Mouse (Mus musculus) kidney, embryonic 16.5 days (tissue): ENCODE results near the gene Lpxn. TPM values are rescaled to one million over a fixed set of nuclear protein-coding genes. Genes with fewer than 3 reads are reported as not detected.

Source experiments
- ATAC-seq: fragments of 200-750 bp; cut with Nextera tagmentation; 2 replicates; pipeline ENCODE4 v1.8.0; 2017; ENCODE audit warnings: moderate TSS enrichment; ENCODE audit not compliant: low FRiP score, low TSS enrichment
- H3K27ac ChIP-seq: fragments of 300-500 bp; sonication (generic); 2 replicates; pipeline ENCODE4 v1.5.1; 2014; ENCODE audit warnings: low read length
- H3K27me3 ChIP-seq: fragments of 300-500 bp; sonication (generic); 2 replicates; pipeline ENCODE4 v1.6.1; 2014; ENCODE audit warnings: low read length, control low read depth, mixed read lengths; ENCODE audit not compliant: insufficient read depth
- H3K36me3 ChIP-seq: fragments of 300-500 bp; sonication (generic); 2 replicates; pipeline ENCODE4 v1.6.1; 2014; ENCODE audit warnings: low read length, control low read depth, mixed read lengths; ENCODE audit not compliant: insufficient read depth
- H3K4me1 ChIP-seq: fragments of 300-500 bp; sonication (generic); 2 replicates; pipeline ENCODE4 v1.6.1; 2014; ENCODE audit warnings: low read length, control low read depth, mixed read lengths; ENCODE audit not compliant: insufficient read depth
- H3K4me2 ChIP-seq: fragments of 300-500 bp; sonication (generic); replicated peaks from 2 replicates; pipeline ENCODE4 v1.6.1; 2014; ENCODE audit warnings: low read depth, low read length
- H3K4me3 ChIP-seq: fragments of 300-500 bp; sonication (generic); 2 replicates; pipeline ENCODE4 v1.5.1; 2014; ENCODE audit warnings: mild to moderate bottlenecking, low read length
- H3K9ac ChIP-seq: fragments of 300-500 bp; sonication (generic); replicated peaks from 2 replicates; pipeline ENCODE4 v1.6.1; 2014; ENCODE audit warnings: low read length
- H3K9me3 ChIP-seq: fragments of 300-500 bp; sonication (generic); 2 replicates; pipeline ENCODE4 v1.6.1; 2016; ENCODE audit warnings: low read length, control low read depth
- WGBS: fragments of 180-500 bp; shearing (Covaris S2); extraction: QIAGEN DNeasy Blood & Tissue Kit; methylation state at CpG from one replicate; pipeline ENCODE4 v1.1.7; 2014; 5-methylcytosine and 5-hydroxymethylcytosine counted together
- polyA plus RNA-seq: library from polyadenylated mRNA; unstranded; fragments of >200 nt; fragmentation: Nextera tagmentation; extraction: Ambion mirVana; gene quantifications from 2 replicates; pipeline ENCODE4 v1.2.1, GENCODE M21; 2015

Gene Lpxn
- polyA plus RNA-seq, 1 experiment from 2014 or later, result 1.4 TPM

GRCm38 (mm10) chr19:12787721-12788120 lies 8.3 kb upstream of the Lpxn start:
- WGBS, result 61% methylated on average over 4 of the region's 4 CpGs
- no peaks in the 10 kb centered on the region for H3K9me3 ChIP-seq
- no peaks in the 10 kb centered on the region for H3K36me3 ChIP-seq
- H3K4me2 ChIP-seq, result no peak overlapping the region
- ATAC-seq, result no peak
- no peak overlapping the region for H3K9ac ChIP-seq
- H3K27ac ChIP-seq, result no peak overlapping the region
- H3K27me3 ChIP-seq, result no peaks in the 10 kb centered on the region
- no peak overlapping the region for H3K4me3 ChIP-seq
- peaks cover 7% of the 10 kb centered on the region; the same call in 1 of the 2 replicates for H3K4me1 ChIP-seq

GRCm38 (mm10) chr19:12792374-12792773 lies 3.6 kb upstream of the Lpxn start:
- ATAC-seq, result no peak
- Histone ChIP-seq H3K4me3 (no peak overlapping the region), H3K4me1 (peaks cover 11% of the 10 kb centered on the region)

GRCm38 (mm10) chr19:12794056-12795044 lies 1.6 kb upstream of the Lpxn start:
- Histone ChIP-seq H3K4me1 (peaks cover 11% of the 10 kb centered on the region), H3K27ac (peak overlapping the region; percentile 99), H3K4me3 (peak overlapping the region; percentile 96), H3K9me3 (no peaks in the 10 kb centered on the region), H3K9ac (peak overlapping the region; percentile 99), H3K36me3 (no peaks in the 10 kb centered on the region), H3K4me2 (peak overlapping the region; percentile 59), H3K27me3 (no peaks in the 10 kb centered on the region)
- under 1% methylated on average over 34 of the region's 39 CpGs for WGBS
- peak; percentile 69 for ATAC-seq

More at GRCm38 (mm10) chr19:12792374-12792773, 3.6 kb upstream of the Lpxn start:
- Histone ChIP-seq H3K36me3 (no peaks in the 10 kb centered on the region), H3K9ac (no peak overlapping the region), H3K27me3 (no peaks in the 10 kb centered on the region), H3K9me3 (no peaks in the 10 kb centered on the region), H3K4me2 (no peak overlapping the region), H3K27ac (no peak overlapping the region)

- no peaks in the 10 kb centered on the region for H3K9me3 ChIP-seq
- peak overlapping the region; percentile 96 for H3K4me3 ChIP-seq
- H3K9ac ChIP-seq, result peak overlapping the region; percentile 99
- peaks cover 11% of the 10 kb centered on the region for H3K4me1 ChIP-seq
- peak overlapping the region; percentile 99 for H3K27ac ChIP-seq
- H3K27me3 ChIP-seq, result no peaks in the 10 kb centered on the region
- no peaks in the 10 kb centered on the region for H3K36me3 ChIP-seq
- 0% methylated on average over 28 of the region's 63 CpGs for WGBS
- peak; percentile 28 for ATAC-seq
- H3K4me2 ChIP-seq, result peak overlapping the region; percentile 59
Measured at GRCm38 (mm10) chr19:12795110-12795509, 883 bp upstream of the Lpxn start.

- no peaks in the 10 kb centered on the region for H3K27me3 ChIP-seq
- peaks cover 8% of the 10 kb centered on the region for H3K4me1 ChIP-seq
- no peaks in the 10 kb centered on the region for H3K36me3 ChIP-seq
- no peak; the same call in 1 of the 2 replicates for ATAC-seq
- H3K4me3 ChIP-seq, result peak overlapping the region; percentile 96
- H3K9me3 ChIP-seq, result no peaks in the 10 kb centered on the region
- WGBS, result under 1% methylated on average over 29 of the region's 29 CpGs
- peak overlapping the region; percentile 85 for H3K4me2 ChIP-seq
- peak overlapping the region; percentile 86 for H3K9ac ChIP-seq
- peak overlapping the region; percentile 99 for H3K27ac ChIP-seq
Measured at GRCm38 (mm10) chr19:12796328-12796931, 437 bp downstream of the Lpxn start.

- no peak for ATAC-seq
- WGBS, result 2% methylated on average over 7 of the region's 7 CpGs
- no peaks in the 10 kb centered on the region for H3K27me3 ChIP-seq
- peak overlapping the region; percentile 85 for H3K4me2 ChIP-seq
- peak overlapping the region; percentile 99 for H3K27ac ChIP-seq
- H3K9me3 ChIP-seq, result no peaks in the 10 kb centered on the region
- H3K4me3 ChIP-seq, result peak overlapping the region; percentile 96
- peaks cover 4% of the 10 kb centered on the region for H3K4me1 ChIP-seq
- H3K9ac ChIP-seq, result peak overlapping the region; percentile 86
- no peaks in the 10 kb centered on the region for H3K36me3 ChIP-seq
Measured at GRCm38 (mm10) chr19:12797071-12797470, 1.1 kb downstream of the Lpxn start.

GRCm38 (mm10) chr19:12798404-12798803 lies 2.4 kb downstream of the Lpxn start:
- ATAC-seq, result no peak
- Histone ChIP-seq H3K27me3 (no peaks in the 10 kb centered on the region), H3K4me3 (no peak overlapping the region), H3K9ac (no peak overlapping the region), H3K9me3 (no peaks in the 10 kb centered on the region), H3K4me1 (no peaks in the 10 kb centered on the region), H3K4me2 (no peak overlapping the region), H3K27ac (no peak overlapping the region), H3K36me3 (no peaks in the 10 kb centered on the region)
- WGBS, result 74% methylated on average over 4 of the region's 4 CpGs

GRCm38 (mm10) chr19:12799081-12799480 lies 3.1 kb downstream of the Lpxn start:
- H3K4me1 ChIP-seq, result no peaks in the 10 kb centered on the region
- H3K9me3 ChIP-seq, result no peaks in the 10 kb centered on the region
- ATAC-seq, result no peak
- no peak overlapping the region for H3K4me2 ChIP-seq
- H3K36me3 ChIP-seq, result no peaks in the 10 kb centered on the region
- H3K27me3 ChIP-seq, result no peaks in the 10 kb centered on the region
- 80% methylated on average over 3 of the region's 3 CpGs for WGBS
- no peak overlapping the region for H3K27ac ChIP-seq
- H3K9ac ChIP-seq, result no peak overlapping the region
- no peak overlapping the region for H3K4me3 ChIP-seq

GRCm38 (mm10) chr19:12800621-12801020 lies 4.6 kb downstream of the Lpxn start:
- WGBS, result 68% methylated on average over 2 of the region's 2 CpGs
- Histone ChIP-seq H3K27ac (no peak overlapping the region), H3K4me3 (no peak overlapping the region), H3K4me1 (no peaks in the 10 kb centered on the region), H3K9ac (no peak overlapping the region), H3K9me3 (no peaks in the 10 kb centered on the region), H3K27me3 (no peaks in the 10 kb centered on the region), H3K36me3 (no peaks in the 10 kb centered on the region), H3K4me2 (no peak overlapping the region)
- ATAC-seq, result no peak

- H3K4me1 ChIP-seq, result no peaks in the 10 kb centered on the region
- H3K9ac ChIP-seq, result no peak overlapping the region
- ATAC-seq, result no peak
- H3K9me3 ChIP-seq, result no peaks in the 10 kb centered on the region
- H3K27ac ChIP-seq, result no peak overlapping the region
- 67% methylated on average over 3 of the region's 3 CpGs for WGBS
- no peak overlapping the region for H3K4me3 ChIP-seq
- no peak overlapping the region for H3K4me2 ChIP-seq
- H3K36me3 ChIP-seq, result no peaks in the 10 kb centered on the region
- H3K27me3 ChIP-seq, result no peaks in the 10 kb centered on the region
Measured at GRCm38 (mm10) chr19:12801046-12801445, 5.1 kb downstream of the Lpxn start.
